Mouse (Mus musculus): ENCODE data around the gene Apoa4.

- no peak for TF ChIP-seq CHD2 (IDR thresholded peaks at IDR 0.05; ENCODE audit: low read length)
- no peak for TF ChIP-seq POLR2A (IDR thresholded peaks at IDR 0.05; ENCODE audit: low read depth, low read length)
- TF ChIP-seq ZMIZ1 (IDR thresholded peaks at IDR 0.05; ENCODE audit: low read depth, low read length) = no peak
- TF ChIP-seq CTCF (conservative IDR thresholded peaks at IDR 0.05 in 1 of 2, IDR thresholded peaks at IDR 0.05 in 1 of 2; ENCODE audit: low read depth in 2 of 2, low read length in 2 of 2) = no peak
- TF ChIP-seq USF1 (IDR thresholded peaks at IDR 0.05; ENCODE audit: low read depth, low read length) = no peak
- no peak for TF ChIP-seq MAX (IDR thresholded peaks at IDR 0.05; ENCODE audit: low read length)
- TF ChIP-seq GABPA (IDR thresholded peaks at IDR 0.05; ENCODE audit: insufficient replicate concordance, low read depth, low read length) = no peak
- TF ChIP-seq MXI1 (IDR thresholded peaks at IDR 0.05; ENCODE audit: low read depth, low read length) = no peak
- TF ChIP-seq EP300 (IDR thresholded peaks at IDR 0.05; ENCODE audit: low read length) = no peak
- no peak for TF ChIP-seq RCOR1 (conservative IDR thresholded peaks at IDR 0.05; ENCODE audit: low read depth, low read length)
- no peak for TF ChIP-seq UBTF (IDR thresholded peaks at IDR 0.05; ENCODE audit: low read depth, low read length)
- TF ChIP-seq CHD1 (IDR thresholded peaks at IDR 0.05; ENCODE audit: low read depth, low read length) = no peak
- no peak for TF ChIP-seq HCFC1 (IDR thresholded peaks at IDR 0.05; ENCODE audit: low read depth, low read length)
Observed at GRCm38 (mm10) chr9:46238850-46239249, 1.6 kb upstream of the Apoa4 start.

Data from CH12.LX (cell line).